8 mouse cellular contexts compared by ENCODE assay signal in the genomic region with DNA sequence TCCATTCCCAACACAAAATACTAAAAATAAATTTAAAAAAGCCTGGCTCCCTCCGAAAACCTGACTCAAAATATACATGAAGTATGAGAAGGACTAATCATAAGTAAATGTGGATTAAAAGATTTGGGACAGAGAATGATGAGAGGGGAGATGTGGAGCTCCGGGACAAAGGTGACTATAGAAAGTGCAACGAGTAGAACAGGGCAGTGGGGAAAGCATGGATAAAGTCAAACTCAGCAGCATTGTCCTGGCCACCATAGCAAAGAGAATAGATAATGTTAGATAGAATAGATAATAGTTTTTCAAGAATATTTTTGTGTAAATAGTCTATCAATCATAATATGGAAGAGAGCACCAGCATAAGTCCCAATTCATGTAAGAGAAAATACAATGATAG. TPM values are rescaled to one million over a fixed set of nuclear protein-coding genes. Genes with fewer than 3 reads are reported as not detected.
DNase-seq lines count a peak whose midpoint lies in the region; ATAC-seq and TF ChIP-seq lines count a peak whose summit lies in the region.

No protein-coding gene starts in this region.

- H3K4me1 ChIP-seq in heart, adult 2 months (ENCODE audit: control insufficient read depth, insufficient read depth, low read length), result no peaks in the 10 kb centered on the region
- peaks cover 3% of the 10 kb centered on the region for H3K4me1 ChIP-seq in E14TG2a.4 (replicated peaks; ENCODE audit: low read depth, low read length)
- H3K4me1 ChIP-seq in hindbrain, embryonic 11.5 days (replicated peaks; ENCODE audit: control insufficient read depth, insufficient read depth, low read length), result no peaks in the 10 kb centered on the region

- H3K9me3 ChIP-seq in E14TG2a.4 (ENCODE audit: low read length), result no peaks in the 10 kb centered on the region
- no peaks in the 10 kb centered on the region for H3K9me3 ChIP-seq in hindbrain, embryonic 11.5 days (ENCODE audit: control insufficient read depth, low read length)

- peak overlapping the region; percentile 77 for H3K4me3 ChIP-seq in heart, adult 2 months
- H3K4me3 ChIP-seq in E14TG2a.4 (replicated peaks; ENCODE audit: low read length) (peak overlapping the region; percentile 85), macrophage (ENCODE audit: inconsistent target) (peak overlapping the region; percentile 66; the same call in 1 of the 2 replicates)
- peak overlapping the region; percentile 67 for H3K4me3 ChIP-seq in hindbrain, embryonic 11.5 days (ENCODE audit: low read depth, low read length)

- H3K79me2 ChIP-seq in heart, adult 2 months (replicated peaks; ENCODE audit: control insufficient read depth, insufficient read depth, low read length), result 0 out of 2 replicates have a peak, but pooled peaks cover 2% of the 10 kb centered on the region
- no peaks in the 10 kb centered on the region for H3K79me2 ChIP-seq in macrophage (ENCODE audit: inconsistent target)

- no peak for TF ChIP-seq EP300 in heart, adult 2 months (IDR thresholded peaks at IDR 0.05; ENCODE audit: insufficient read depth, low read depth, low read length)

- H3K4me2 ChIP-seq in hindbrain, embryonic 11.5 days (replicated peaks; ENCODE audit: low read depth, low read length), result peak overlapping the region; percentile 33; the same call in 1 of the 2 replicates

- intact Hi-C loops in heart, adult 2 months (cut with DNase I), result no loop called here
- intact Hi-C loops in heart, postnatal 10 days (cut with DNase I), result loop anchor here (5.0 kb wide), 2 partner anchors 49 to 374 kb away; partner anchors contain the start of genes Zfp40 and Zfp945

- no peak overlapping the region for H3K9ac ChIP-seq in heart, adult 2 months (ENCODE audit: low read depth, low read length)
- H3K9ac ChIP-seq in hindbrain, embryonic 11.5 days (ENCODE audit: low read depth, low read length), result peak overlapping the region; percentile 83; the same call in 1 of the 2 replicates

- no peaks in the 10 kb centered on the region for H3K27me3 ChIP-seq in heart, adult 2 months (ENCODE audit: control insufficient read depth, insufficient read depth, low read length)
- no peaks in the 10 kb centered on the region for H3K27me3 ChIP-seq in E14TG2a.4 (ENCODE audit: insufficient read depth, low read length)
- no peaks in the 10 kb centered on the region for H3K27me3 ChIP-seq in hindbrain, embryonic 11.5 days (ENCODE audit: control insufficient read depth, insufficient read depth, low read length)

- peak overlapping the region; percentile 81 for H3K27ac ChIP-seq in heart, adult 2 months
- 0 out of 2 replicates have a peak overlapping the region, but pooled peaks have one; percentile 90 for H3K27ac ChIP-seq in hindbrain, embryonic 11.5 days (ENCODE audit: low read depth, low read length)
- no peak overlapping the region for H3K27ac ChIP-seq in macrophage

- no peak for TF ChIP-seq POLR2A in heart, adult 2 months (IDR thresholded peaks at IDR 0.05; ENCODE audit: insufficient read depth, low read depth, low read length)

- 66% methylated on average over 3 of the region's 3 CpGs for WGBS in heart, adult 2 months
- 75% methylated on average over 3 of the region's 3 CpGs for WGBS in hindbrain, embryonic 11.5 days
- 66% methylated on average over 3 of the region's 3 CpGs for WGBS in macrophage (ENCODE audit: missing documents)

- no peaks in the 10 kb centered on the region for H3K36me3 ChIP-seq in heart, adult 2 months (ENCODE audit: control insufficient read depth, insufficient read depth, low read length)
- H3K36me3 ChIP-seq in E14TG2a.4 (ENCODE audit: insufficient read depth, low read length) (no peaks in the 10 kb centered on the region), macrophage (ENCODE audit: inconsistent target) (no peaks in the 10 kb centered on the region)
- H3K36me3 ChIP-seq in hindbrain, embryonic 11.5 days (ENCODE audit: control insufficient read depth, insufficient read depth, low read length), result no peaks in the 10 kb centered on the region

- TF ChIP-seq CTCF in heart, adult 2 months (IDR thresholded peaks at IDR 0.05), result no peak
- no peak for TF ChIP-seq CTCF in E14TG2a.4 (conservative IDR thresholded peaks at IDR 0.05; ENCODE audit: low read length)

- no peak for DNase-seq in heart, adult 2 months
- no peak for DNase-seq in heart, postnatal 10 days
- peak; percentile 3 for DNase-seq in hindbrain, embryonic 11.5 days (ENCODE audit: low spot score)
- no peak for DNase-seq in right cerebral cortex, postnatal 36 days (ENCODE audit: low spot score in 2 of 2)
- no peak for DNase-seq in layer of hippocampus, postnatal 36 days

- ATAC-seq in hindbrain, embryonic 11.5 days (ENCODE audit: low FRiP score), result 0 out of 2 replicates have a peak, but pooled peaks have one; percentile 28
- no peak for ATAC-seq in monocyte, adult 5-6 weeks (replicated peaks; ENCODE audit: insufficient number of reproducible peaks, low FRiP score, low TSS enrichment, poor library complexity, severe bottlenecking)

RNA-seq across cellular contexts. Expression of gene Zfp945, which starts 48.7 kb away (rescaled TPM):
- 1 to 10 TPM; 3.8 to 6.5 TPM for total RNA-seq in heart, adult 2 months (2021)
- polyA plus RNA-seq in heart, adult 2 months (2012; rRNA removed), result 2.9 and 5.0 TPM in 2 replicates
- 10 to 100 TPM in 1 of 2 experiments, 1 to 10 TPM in 1; 9.4 to 10.5 TPM for total RNA-seq in heart, postnatal 10 days (2021)
- 23.1 and 27.3 TPM in 2 replicates for polyA plus RNA-seq in hindbrain, embryonic 11.5 days (2014; fragmentation: Nextera tagmentation; extraction: Ambion mirVana)
- total RNA-seq in macrophage (2018; cell fraction: chromatin; rRNA removed), result 100 to 1,000 TPM in 2 of 26 experiments, 10 to 100 TPM in 24; 15.8 to 133 (median 36.4) TPM
- 1 to 10 TPM; 2.0 to 5.0 (median 2.6) TPM for total RNA-seq in macrophage (2018; cell fraction: cytosol; rRNA removed)
- total RNA-seq in macrophage (2018; cell fraction: nucleus; rRNA removed), result 100 to 1,000 TPM in 1 of 26 experiments, 10 to 100 TPM in 25; 15.5 to 102 (median 25.7) TPM
- 2.0 to 5.1 TPM (median 3.8 TPM) in 3 replicates for polyA plus RNA-seq in macrophage (2018)
- 20.8 to 26.5 TPM (median 26.3 TPM) in 3 replicates for total RNA-seq in monocyte, adult 5-6 weeks (2017)
- total RNA-seq in layer of hippocampus, postnatal 36 days (2021), result 10 to 100 TPM in 1 of 2 experiments, 1 to 10 TPM in 1; 9.3 to 10.1 TPM
